ENCODE assay signal across 10 mouse cellular contexts in genomic region chr2:18873440-18873839, GRCm38 (mm10).
"Had no signal": no experiment of that assay in that cellular context is flagged by ENCODE, and none has a peak within 500 bp of the region (broad histone marks: within the 10 kb centered on the region; RNA-seq: fewer than 3 reads in every experiment).

No protein-coding gene starts in this region.

- H3K27me3 ChIP-seq: liver, embryonic 15.5 days; lung, embryonic 15.5 days; midbrain, embryonic 12.5 days; neural tube, embryonic 12.5 days; stomach, embryonic 15.5 days had no signal

- H3K9ac ChIP-seq: liver, embryonic 15.5 days; liver, postnatal 0 days; lung, embryonic 15.5 days; midbrain, embryonic 12.5 days; neural tube, embryonic 12.5 days; stomach, embryonic 15.5 days had no signal

- H3K4me2 ChIP-seq: liver, embryonic 15.5 days; lung, embryonic 15.5 days; midbrain, embryonic 12.5 days; neural tube, embryonic 12.5 days; stomach, embryonic 15.5 days had no signal

- H3K4me1 ChIP-seq: lung, embryonic 15.5 days; midbrain, embryonic 10.5 days; midbrain, embryonic 12.5 days; neural tube, embryonic 12.5 days; stomach, embryonic 15.5 days had no signal

- H3K27ac ChIP-seq: lung, embryonic 15.5 days; midbrain, embryonic 10.5 days; midbrain, embryonic 12.5 days; neural tube, embryonic 12.5 days; stomach, embryonic 15.5 days; stomach, postnatal 0 days had no signal

- ATAC-seq: lung, postnatal 0 days; midbrain, embryonic 16.5 days had no signal

- H3K4me3 ChIP-seq: liver, embryonic 15.5 days; lung, embryonic 15.5 days; midbrain, embryonic 10.5 days; midbrain, embryonic 12.5 days; neural tube, embryonic 12.5 days; stomach, embryonic 15.5 days had no signal

- H3K9me3 ChIP-seq: liver, embryonic 15.5 days; lung, embryonic 15.5 days; midbrain, embryonic 10.5 days; midbrain, embryonic 12.5 days; neural tube, embryonic 12.5 days; stomach, embryonic 15.5 days had no signal

- H3K36me3 ChIP-seq: lung, embryonic 15.5 days; midbrain, embryonic 10.5 days; midbrain, embryonic 12.5 days; neural tube, embryonic 12.5 days; stomach, embryonic 15.5 days had no signal
